Mouse (Mus musculus) liver, embryonic 14.5 days (tissue): ENCODE results near the gene Zfp811.

Experiments
- CTCF ChIP-seq: IDR thresholded peaks from 2 replicates; pipeline ENCODE4 v1.5.1; 2016; ENCODE audit warnings: antibody characterized with exemption, low read depth, control low read depth
- EP300 ChIP-seq: IDR thresholded peaks from 2 replicates; pipeline ENCODE4 v1.6.1; 2016; ENCODE audit warnings: antibody characterized with exemption, low read depth

DNA sequence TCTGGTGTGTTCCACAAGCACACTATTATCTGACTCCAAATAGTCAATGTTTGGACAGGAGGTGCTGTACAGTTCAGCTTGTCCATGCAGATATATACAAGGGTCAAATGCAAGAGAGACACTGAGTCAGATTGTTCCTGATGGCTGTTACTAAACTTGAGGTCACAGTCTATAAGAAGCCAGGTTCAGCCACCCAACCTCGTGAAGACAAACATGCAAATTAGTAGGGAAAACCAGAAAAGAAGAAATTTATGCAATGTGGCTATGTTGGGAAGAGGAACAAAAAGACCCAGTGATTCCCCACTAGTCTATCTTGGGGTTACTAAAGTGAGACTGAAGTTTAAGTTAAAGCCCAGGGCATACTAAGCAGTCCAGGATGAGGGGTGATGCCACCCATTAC lies 917 bp upstream of the Zfp811 start:
- TF ChIP-seq CTCF (no peak), EP300 (no peak)
